ENCODE assay signal across 8 mouse cellular contexts in genomic region chr6:83440197-83440509, GRCm38 (mm10). TPM values are rescaled to one million over a fixed set of nuclear protein-coding genes. Genes with fewer than 3 reads are reported as not detected.
DNase-seq lines count a peak whose midpoint lies in the region; ATAC-seq and TF ChIP-seq lines count a peak whose summit lies in the region.

No protein-coding gene starts in this region.

- H3K4me2 ChIP-seq in liver, embryonic 13.5 days, result peak overlapping the region; percentile 85
- peak overlapping the region; percentile 79 for H3K4me2 ChIP-seq in stomach, postnatal 0 days (replicated peaks; ENCODE audit: low read depth)

- H3K36me3 ChIP-seq in heart, adult 2 months (ENCODE audit: control insufficient read depth, insufficient read depth, low read length), result peaks cover 12% of the 10 kb centered on the region
- H3K36me3 ChIP-seq in spleen, adult 2 months (ENCODE audit: control insufficient read depth, insufficient read depth, low read length), result peaks cover under 1% of the 10 kb centered on the region; the same call in 1 of the 2 replicates
- H3K36me3 ChIP-seq in liver, embryonic 13.5 days, result peaks cover 34% of the 10 kb centered on the region
- no peaks in the 10 kb centered on the region; the same call in 1 of the 2 replicates for H3K36me3 ChIP-seq in stomach, postnatal 0 days (ENCODE audit: control insufficient read depth, insufficient read depth, low read length)

- intact Hi-C loops in heart, adult 2 months (cut with DNase I), result loop anchor here (2.0 kb wide), 2 partner anchors 17 to 67 kb away; partner anchors contain the start of gene Dguok

- TF ChIP-seq CTCF in heart, adult 2 months (IDR thresholded peaks at IDR 0.05), result no peak
- no peak for TF ChIP-seq CTCF in spleen, adult 2 months (IDR thresholded peaks at IDR 0.05; ENCODE audit: extremely low read depth, insufficient read depth, insufficient read length, insufficient replicate concordance)
- TF ChIP-seq CTCF in stomach, postnatal 0 days (IDR thresholded peaks at IDR 0.05; ENCODE audit: low read depth), result no peak

- TF ChIP-seq POLR2A in heart, adult 2 months (IDR thresholded peaks at IDR 0.05; ENCODE audit: insufficient read depth, low read depth, low read length), result no peak
- no peak for TF ChIP-seq POLR2A in spleen, adult 2 months (IDR thresholded peaks at IDR 0.05; ENCODE audit: low read depth, low read length)

- peaks cover 3% of the 10 kb centered on the region for H3K79me2 ChIP-seq in heart, adult 2 months (replicated peaks; ENCODE audit: control insufficient read depth, insufficient read depth, low read length)

- TF ChIP-seq EP300 in heart, adult 2 months (IDR thresholded peaks at IDR 0.05; ENCODE audit: insufficient read depth, low read depth, low read length), result no peak
- TF ChIP-seq EP300 in stomach, postnatal 0 days (optimal IDR thresholded peaks at IDR 0.05), result no peak

- H3K4me1 ChIP-seq in heart, adult 2 months (ENCODE audit: control insufficient read depth, insufficient read depth, low read length), result peaks cover 39% of the 10 kb centered on the region
- peaks cover 38% of the 10 kb centered on the region for H3K4me1 ChIP-seq in spleen, adult 2 months (ENCODE audit: control insufficient read depth, insufficient read depth, insufficient read length)
- peaks cover 87% of the 10 kb centered on the region for H3K4me1 ChIP-seq in liver, embryonic 13.5 days (replicated peaks)
- H3K4me1 ChIP-seq in stomach, postnatal 0 days (replicated peaks; ENCODE audit: control insufficient read depth, insufficient read depth), result peaks cover 33% of the 10 kb centered on the region

- no peak for DNase-seq in heart, adult 2 months
- no peak for DNase-seq in heart, postnatal 4 days
- DNase-seq in spleen, adult 2 months (ENCODE audit: low read depth in 1 of 2, low spot score in 2 of 2), result no peak
- no peak for DNase-seq in spleen, postnatal 36 days (ENCODE audit: low spot score in 2 of 2)
- no peak for DNase-seq in liver, embryonic 13.5 days
- DNase-seq in stomach, postnatal 0 days (ENCODE audit: low spot score), result no peak
- no peak for DNase-seq in cerebellum, adult 9-11 months

- WGBS in heart, adult 2 months, result 44% methylated on average over 3 of the region's 3 CpGs
- WGBS in spleen, adult 2 months, result 78% methylated on average over 3 of the region's 3 CpGs
- 65% methylated on average over 3 of the region's 3 CpGs for WGBS in liver, embryonic 13.5 days (ENCODE audit: insufficient replicate concordance)
- WGBS in stomach, postnatal 0 days, result 12% methylated on average over 3 of the region's 3 CpGs

- no peaks in the 10 kb centered on the region for H3K27me3 ChIP-seq in heart, adult 2 months (ENCODE audit: control insufficient read depth, insufficient read depth, low read length)
- no peaks in the 10 kb centered on the region for H3K27me3 ChIP-seq in spleen, adult 2 months (ENCODE audit: control insufficient read depth, insufficient read depth, low read length)
- H3K27me3 ChIP-seq in liver, embryonic 13.5 days, result no peaks in the 10 kb centered on the region
- no peaks in the 10 kb centered on the region for H3K27me3 ChIP-seq in stomach, postnatal 0 days (ENCODE audit: control insufficient read depth, insufficient read depth, low read length)

- H3K4me3 ChIP-seq in heart, adult 2 months, result peak overlapping the region; percentile 19; the same call in 1 of the 2 replicates
- H3K4me3 ChIP-seq in spleen, adult 2 months (ENCODE audit: extremely low read depth, insufficient read depth, insufficient read length), result peak overlapping the region; percentile 66; the same call in 1 of the 2 replicates
- peak overlapping the region; percentile 78 for H3K4me3 ChIP-seq in liver, embryonic 13.5 days (replicated peaks)
- peak overlapping the region; percentile 76 for H3K4me3 ChIP-seq in stomach, postnatal 0 days (ENCODE audit: low read depth, low read length)

- H3K9ac ChIP-seq in heart, adult 2 months (ENCODE audit: low read depth, low read length), result peak overlapping the region; percentile 48
- H3K9ac ChIP-seq in liver, embryonic 13.5 days, result peak overlapping the region; percentile 86
- H3K9ac ChIP-seq in stomach, postnatal 0 days (ENCODE audit: low read length), result peak overlapping the region; percentile 83

- no peak for ATAC-seq in liver, embryonic 13.5 days (ENCODE audit: low read depth)
- ATAC-seq in stomach, postnatal 0 days (ENCODE audit: low FRiP score, low TSS enrichment), result no peak
- no peak for ATAC-seq in monocyte, adult 5-6 weeks (replicated peaks; ENCODE audit: insufficient number of reproducible peaks, low FRiP score, low TSS enrichment, poor library complexity, severe bottlenecking)

- H3K9me3 ChIP-seq in liver, embryonic 13.5 days (replicated peaks), result no peaks in the 10 kb centered on the region
- no peaks in the 10 kb centered on the region for H3K9me3 ChIP-seq in stomach, postnatal 0 days (ENCODE audit: control insufficient read depth, low read length)

- H3K27ac ChIP-seq in heart, adult 2 months, result peak overlapping the region; percentile 48
- H3K27ac ChIP-seq in spleen, adult 2 months (ENCODE audit: insufficient read depth, low read length), result no peak overlapping the region
- H3K27ac ChIP-seq in liver, embryonic 13.5 days, result peak overlapping the region; percentile 88
- H3K27ac ChIP-seq in stomach, postnatal 0 days (replicated peaks), result peak overlapping the region; percentile 94; the same call in 1 of the 2 replicates

RNA-seq across cellular contexts. Expression of gene Tet3, which starts 18.7 kb away (rescaled TPM):
- 10 to 100 TPM; 13.7 to 23.6 TPM for total RNA-seq in heart, adult 2 months (2021)
- 6.2 and 7.6 TPM in 2 replicates for polyA plus RNA-seq in heart, adult 2 months (2012; rRNA removed)
- 10 to 100 TPM; 51.7 to 56.7 TPM for total RNA-seq in heart, postnatal 4 days (2021)
- 21.1 and 22.9 TPM in 2 replicates for polyA plus RNA-seq in spleen, adult 2 months (2012; rRNA removed)
- 10.4 and 13.3 TPM in 2 replicates for polyA plus RNA-seq in liver, embryonic 13.5 days (2015; fragmentation: Nextera tagmentation; extraction: Ambion mirVana)
- polyA plus RNA-seq in stomach, postnatal 0 days (2015; fragmentation: Nextera tagmentation; extraction: Ambion mirVana), result 21.4 and 22.7 TPM in 2 replicates
- 11.6 to 26.4 TPM (median 11.9 TPM) in 3 replicates for total RNA-seq in monocyte, adult 5-6 weeks (2017)

Comparison
In these comparisons a context has a peak if more than half of its experiments do, and no peak if none do; other contexts are left out.
1. H3K4me3 ChIP-seq: peak in every context shown above with its lines; median percentile 78 in liver, embryonic 13.5 days; 76 in stomach, postnatal 0 days; 66 in spleen, adult 2 months; 19 in heart, adult 2 months.